Mouse (Mus musculus): Measurements from ENCODE around the gene Car5a. TPM values are rescaled to one million over a fixed set of nuclear protein-coding genes. Genes with fewer than 3 reads are reported as not detected.

Gene Car5a
- polyA plus RNA-seq, 1 experiment: not detected

DNA sequence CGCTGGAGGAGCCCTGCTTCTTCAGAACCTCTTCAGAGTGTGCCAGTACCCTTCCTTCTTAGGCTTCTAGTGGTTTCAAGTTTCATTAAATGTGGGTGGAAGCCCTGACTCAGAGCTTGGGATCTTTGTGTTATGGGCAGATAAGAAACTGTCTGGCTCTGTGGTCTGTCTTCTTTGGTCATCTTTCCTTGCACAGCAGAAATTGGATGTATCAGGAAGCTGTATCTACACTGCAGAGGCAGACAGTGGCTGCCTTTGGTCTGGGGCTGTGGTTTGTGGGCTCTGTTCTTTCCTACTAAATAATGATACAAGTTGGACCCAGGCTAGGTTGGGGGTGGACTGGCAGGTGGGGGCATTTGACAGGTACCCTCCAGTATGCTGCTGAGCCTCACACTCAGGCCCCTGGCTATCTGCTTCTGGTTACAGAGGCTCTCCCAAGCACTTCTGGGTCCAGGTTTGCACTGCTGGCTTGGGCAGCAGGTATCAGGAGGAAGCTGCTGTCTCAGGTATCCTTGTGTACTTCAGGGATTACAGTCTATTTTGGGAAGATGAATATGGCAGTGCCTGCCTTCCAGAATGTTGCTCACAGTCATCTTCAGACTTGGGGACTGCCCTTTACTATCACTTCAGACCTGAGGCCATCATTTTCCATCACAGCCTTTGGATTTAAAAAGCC, 11.3 kb upstream of the Car5a start:
- DNase-seq (ENCODE audit: low spot score): no peak

- DNase-seq (ENCODE audit: low spot score): no peak
These were observed 10.4 kb upstream of the Car5a start for GRCm38 (mm10) chr8:121954981-121955555.

GRCm38 (mm10) chr8:121953821-121954545, 9.3 kb upstream of the Car5a start:
- DNase-seq (ENCODE audit: low spot score): no peak

GRCm38 (mm10) chr8:121952800-121953199, 8.1 kb upstream of the Car5a start:
- DNase-seq (ENCODE audit: low spot score): no peak

DNA sequence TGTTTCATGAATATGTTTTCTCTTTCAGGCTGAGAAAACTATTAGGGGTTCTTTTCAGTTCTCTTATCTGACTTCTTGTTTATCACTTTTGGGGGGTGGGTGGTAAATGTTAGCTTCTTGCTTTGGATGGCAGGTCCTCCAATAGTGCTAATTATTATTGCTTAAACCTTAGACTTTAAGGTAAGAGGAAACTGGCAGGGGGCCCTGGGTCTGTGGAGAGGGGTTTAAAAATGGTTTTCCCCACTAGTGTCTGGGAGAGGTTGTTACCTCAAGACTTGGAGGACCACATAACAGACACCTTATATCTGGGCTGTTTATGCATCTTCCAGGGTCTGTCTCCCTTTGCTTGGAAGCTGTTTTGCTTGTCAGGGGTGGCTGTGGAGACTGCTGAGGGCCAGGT, 7.4 kb upstream of the Car5a start:
- DNase-seq (ENCODE audit: low spot score): no peak

DNA sequence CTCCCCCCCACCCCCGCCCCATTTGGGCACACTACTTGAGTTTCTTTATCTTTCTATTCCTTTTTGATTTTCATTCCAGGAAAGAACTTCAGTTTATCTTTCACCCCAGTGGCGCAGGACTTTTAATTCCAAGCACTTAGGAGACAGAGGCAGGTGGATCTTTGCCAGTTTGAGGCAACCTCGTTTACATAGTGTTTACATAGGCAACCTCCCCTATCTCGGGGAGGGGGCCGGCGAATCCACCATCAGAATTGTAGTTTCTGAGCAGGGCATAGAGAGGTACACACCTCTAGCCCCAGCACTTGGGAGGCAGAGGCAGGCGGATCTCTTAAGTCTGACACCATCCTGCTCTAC, 6.9 kb upstream of the Car5a start:
- no peak for DNase-seq (ENCODE audit: low spot score)

GRCm38 (mm10) chr8:121950749-121951655, 6.3 kb upstream of the Car5a start:
- peak; percentile 52 for DNase-seq (ENCODE audit: low spot score)

DNA sequence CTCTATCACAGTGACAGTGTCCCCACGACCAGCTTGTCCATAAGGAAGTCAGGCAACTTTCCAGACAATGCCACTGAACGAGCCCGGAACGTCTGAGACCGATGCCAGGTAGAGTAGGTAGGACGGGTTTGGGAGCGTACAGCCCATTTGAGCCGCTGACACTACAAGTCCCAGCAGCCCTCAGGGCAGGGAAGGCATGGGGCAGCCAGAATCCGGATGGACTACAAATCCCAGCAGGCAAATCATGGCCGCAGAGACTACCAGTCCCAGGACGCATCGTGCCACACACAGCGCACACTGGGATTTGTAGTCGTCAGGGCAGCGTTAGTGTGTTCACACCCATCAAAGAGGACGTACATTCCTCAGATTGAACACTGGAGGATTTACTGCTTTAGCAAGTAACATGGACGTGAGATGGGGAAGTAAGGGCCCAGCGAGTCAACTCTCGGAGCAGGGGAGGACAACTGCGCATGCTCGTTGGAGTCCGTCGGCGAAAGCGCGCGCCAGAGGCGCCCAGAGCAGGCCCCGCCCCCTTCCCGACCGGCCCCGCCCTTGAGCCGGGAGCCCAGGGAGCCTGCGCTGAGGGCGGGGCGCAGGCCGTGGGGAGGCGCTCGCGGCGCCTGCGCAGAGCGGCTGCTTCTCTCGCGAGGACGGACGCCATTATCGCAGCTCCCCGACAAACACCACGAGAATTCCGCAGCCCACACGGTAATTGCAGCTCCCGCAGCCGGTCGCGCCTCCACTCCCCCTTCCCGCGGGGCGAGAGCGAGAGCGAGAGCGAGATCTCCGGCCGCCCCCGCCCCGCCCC, 5.4 kb upstream of the Car5a start:
- peak; percentile 97 for DNase-seq (ENCODE audit: low spot score)

GRCm38 (mm10) chr8:121949222-121949800, 4.6 kb upstream of the Car5a start, which contains the start of gene Banp:
Banp (plus strand) TSS chr8:121949750.
- DNase-seq (ENCODE audit: low spot score): no peak

DNA sequence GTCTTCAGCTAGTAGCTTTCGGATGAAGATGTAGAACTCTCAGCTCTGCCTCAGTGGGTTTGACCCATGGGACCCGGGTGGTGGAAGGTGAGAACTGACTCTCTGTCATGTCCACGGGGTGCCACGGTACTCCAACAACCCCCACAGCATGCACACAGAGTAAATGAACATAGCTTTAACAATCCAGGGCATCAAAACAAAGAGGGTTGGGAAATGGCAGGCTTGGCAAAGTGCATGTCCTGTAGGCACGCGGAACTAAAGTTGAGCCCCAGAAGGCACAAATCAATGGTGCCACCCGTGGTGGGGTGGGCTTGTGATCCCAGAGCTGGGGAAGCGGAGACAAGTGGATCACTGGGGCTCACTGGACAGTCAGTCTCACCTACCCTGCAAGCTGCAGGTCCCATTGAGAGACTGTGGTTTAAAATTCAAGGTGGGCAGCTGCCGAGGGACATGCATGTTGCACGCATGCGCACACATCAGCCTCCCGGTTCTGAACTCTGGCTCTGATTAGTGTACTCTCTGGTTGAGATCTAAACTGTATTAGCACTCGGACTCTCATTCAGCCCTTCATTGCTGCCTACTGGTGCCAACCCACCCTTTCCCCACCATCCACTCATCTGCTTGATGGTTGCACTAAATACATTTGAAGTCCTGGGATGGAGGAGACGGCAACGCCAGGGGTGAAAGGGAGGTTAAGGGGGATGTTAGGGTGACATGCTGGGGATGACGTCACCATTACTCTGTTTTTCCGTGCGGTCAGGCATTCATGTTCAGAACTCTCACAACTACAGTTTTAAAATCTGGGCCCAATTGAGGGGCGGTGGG, 3.8 kb upstream of the Car5a start:
- DNase-seq (ENCODE audit: low spot score): no peak

DNA sequence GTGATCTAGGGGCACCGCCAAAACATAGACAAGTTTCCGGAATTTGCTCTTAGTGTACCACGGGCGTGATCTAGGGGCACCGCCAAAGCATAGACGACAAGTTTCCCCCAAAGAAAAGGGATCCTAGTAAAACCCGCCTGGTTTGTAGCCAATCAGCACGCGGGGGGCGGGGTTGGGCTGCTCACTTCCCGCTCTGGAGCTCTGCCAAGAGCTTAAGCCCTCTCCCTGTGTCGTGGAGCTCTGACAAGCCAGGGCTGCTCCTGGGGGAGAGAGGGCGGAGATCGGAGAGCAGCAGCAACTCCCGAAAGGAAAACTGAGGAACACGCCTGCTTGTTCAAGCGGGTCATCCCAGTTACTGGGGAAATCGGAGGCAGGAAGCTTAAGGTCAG, 3.0 kb upstream of the Car5a start:
- DNase-seq (ENCODE audit: low spot score): peak; percentile 61

DNA sequence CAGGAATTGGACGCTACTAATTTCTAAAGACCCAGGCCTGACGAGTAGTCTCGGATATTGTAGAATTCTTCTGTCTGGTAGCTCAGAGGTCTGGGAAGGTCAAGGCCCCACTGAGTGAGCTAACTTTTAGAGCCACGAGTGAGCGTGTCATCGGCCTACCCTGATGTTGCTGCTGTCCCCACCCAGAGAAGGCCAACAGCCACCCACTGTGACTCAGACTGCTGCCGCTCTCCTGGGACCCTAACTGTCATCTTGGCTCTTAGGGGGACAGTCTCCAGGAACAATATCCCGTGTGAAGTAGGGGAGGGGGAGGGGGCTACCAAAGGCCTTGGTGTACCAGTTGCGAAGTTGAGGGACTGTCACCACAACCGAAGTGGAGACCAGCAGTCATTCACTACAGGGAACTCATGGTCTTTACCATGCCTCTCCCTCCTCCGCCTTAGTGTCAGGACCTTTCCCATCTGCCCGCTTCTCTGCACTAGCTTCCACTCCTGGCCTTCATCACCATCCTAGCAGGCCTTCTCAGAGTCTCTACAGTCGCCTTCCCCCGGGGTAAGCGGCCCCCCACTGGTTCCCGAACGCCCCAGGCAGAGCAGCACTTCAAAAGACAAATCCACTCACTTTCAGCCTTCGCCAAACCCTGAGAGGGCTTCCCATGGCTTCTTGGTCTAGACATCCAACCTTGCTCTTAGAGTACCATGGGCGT, 2.5 kb upstream of the Car5a start:
- DNase-seq (ENCODE audit: low spot score): no peak

GRCm38 (mm10) chr8:121946351-121946750, 1.6 kb upstream of the Car5a start:
- DNase-seq (ENCODE audit: low spot score): no peak

GRCm38 (mm10) chr8:121943716-121944115, 988 bp downstream of the Car5a start:
- DNase-seq (ENCODE audit: low spot score): no peak

DNA sequence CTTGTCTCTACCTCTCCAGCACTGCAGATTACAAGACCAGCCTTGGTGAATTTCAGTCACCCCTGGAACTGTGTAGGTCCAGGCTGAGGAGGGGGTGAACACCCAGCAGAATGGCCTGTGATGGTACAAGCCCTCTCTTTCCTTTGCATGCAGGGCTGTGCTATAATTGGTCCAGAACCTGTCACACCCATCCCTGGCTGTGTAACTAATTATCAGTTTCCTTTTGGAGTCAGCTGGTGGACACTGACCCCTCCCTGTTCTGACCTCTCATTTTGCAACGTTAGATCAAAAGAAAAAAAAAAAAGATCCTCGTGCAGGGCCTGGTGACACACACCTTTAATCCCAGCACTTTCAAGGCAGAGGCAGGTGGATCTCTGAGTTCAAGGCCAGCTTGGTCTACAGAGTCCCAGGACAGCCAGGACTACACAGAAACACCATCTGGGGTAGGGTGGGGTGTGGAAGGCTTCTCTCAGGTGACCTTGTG, 1.6 kb downstream of the Car5a start:
- no peak for DNase-seq (ENCODE audit: low spot score)

DNA sequence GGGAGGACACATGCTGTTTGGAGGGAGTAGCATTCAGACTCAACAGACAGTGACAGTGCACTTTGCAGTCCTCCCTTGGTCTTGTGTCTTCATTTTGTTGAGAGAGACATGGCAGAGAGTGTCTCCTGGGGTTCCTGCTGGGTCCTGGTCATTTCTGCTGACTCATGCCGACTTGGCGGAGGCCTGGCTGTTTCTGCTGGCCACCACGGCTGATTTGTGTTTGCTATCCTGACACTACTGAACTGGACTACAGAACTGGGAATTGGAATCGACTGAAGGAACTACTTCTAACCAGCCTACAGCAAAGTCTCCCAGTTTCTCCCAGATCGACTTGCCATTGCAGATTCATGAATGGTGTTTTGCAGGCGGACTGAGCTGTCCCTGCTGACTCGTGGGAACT, 6.0 kb downstream of the Car5a start:
- DNase-seq (ENCODE audit: low spot score): no peak

DNA sequence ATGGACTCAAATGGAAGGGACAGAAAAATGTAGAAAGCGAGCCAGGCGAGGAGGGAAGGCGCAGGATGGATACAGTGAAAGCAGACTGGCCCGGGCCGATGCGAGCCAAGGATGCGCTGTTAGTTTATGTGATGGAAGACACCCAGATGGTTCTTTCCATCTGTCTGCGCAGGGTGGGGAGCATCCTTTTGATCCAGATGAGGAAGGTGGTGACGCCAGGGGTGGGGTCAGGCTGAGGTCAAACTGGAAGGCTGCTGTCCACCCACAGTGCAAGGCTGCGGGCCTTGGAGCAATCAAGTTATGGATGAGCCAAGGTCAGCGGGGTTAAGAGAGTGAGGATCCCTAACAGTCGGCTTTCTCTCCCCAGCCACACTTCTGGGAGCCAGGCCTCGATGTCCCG, 8.3 kb downstream of the Car5a start:
- DNase-seq (ENCODE audit: low spot score): no peak

DNA sequence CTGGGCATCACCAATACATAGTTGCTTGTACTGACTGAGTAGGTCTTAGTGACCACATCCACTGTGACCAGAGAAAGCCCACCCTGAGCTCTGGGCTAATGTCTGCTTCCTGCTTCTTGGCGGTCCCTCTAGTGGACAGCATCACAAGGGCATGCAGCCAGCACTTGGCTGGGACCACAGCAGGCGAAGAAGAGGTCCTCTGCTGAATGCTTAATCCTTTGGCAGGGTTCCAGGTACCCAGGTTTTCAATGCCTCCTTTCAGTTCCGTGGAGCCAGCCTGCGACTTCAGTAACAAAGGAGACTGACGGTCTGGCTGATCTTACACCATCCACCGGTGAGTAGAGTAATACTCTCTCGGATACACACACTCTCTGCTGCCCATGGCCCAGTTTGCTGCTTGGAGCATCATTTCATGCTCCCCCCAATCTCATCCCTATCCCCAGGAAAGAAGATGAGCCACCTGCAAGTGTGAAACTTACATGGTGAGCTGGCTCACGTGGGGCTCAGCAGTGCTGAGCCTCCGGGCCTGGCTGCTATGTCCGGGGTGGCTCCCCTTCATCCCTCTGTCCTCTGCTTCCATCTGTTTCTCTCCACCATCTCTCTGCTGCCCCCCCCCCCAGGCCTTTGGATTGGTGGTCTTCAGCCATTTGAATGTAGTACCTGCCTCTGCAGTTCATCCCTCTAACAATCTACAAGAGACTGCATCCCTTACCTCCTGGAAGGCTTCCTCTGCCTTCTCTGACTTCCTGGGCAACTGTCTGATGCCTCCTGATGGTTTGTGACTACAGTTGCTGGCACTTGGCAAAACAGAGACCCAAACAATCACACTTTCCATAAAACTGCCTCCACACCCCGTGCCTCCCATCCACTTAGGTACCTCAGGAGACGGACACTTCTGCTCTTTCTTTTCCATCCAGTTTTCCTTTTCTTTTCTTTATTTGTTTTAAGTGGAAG, 9.1 kb downstream of the Car5a start:
- DNase-seq (ENCODE audit: low spot score): no peak
